Mouse (Mus musculus): ENCODE measurements around the gene Gm49403.

Gene Gm49403

GRCm38 (mm10) chr19:8911810-8912209 lies 28.1 kb downstream of the Gm49403 start:
- DNase-seq (ENCODE audit: low read depth, low spot score), result no peak

DNA sequence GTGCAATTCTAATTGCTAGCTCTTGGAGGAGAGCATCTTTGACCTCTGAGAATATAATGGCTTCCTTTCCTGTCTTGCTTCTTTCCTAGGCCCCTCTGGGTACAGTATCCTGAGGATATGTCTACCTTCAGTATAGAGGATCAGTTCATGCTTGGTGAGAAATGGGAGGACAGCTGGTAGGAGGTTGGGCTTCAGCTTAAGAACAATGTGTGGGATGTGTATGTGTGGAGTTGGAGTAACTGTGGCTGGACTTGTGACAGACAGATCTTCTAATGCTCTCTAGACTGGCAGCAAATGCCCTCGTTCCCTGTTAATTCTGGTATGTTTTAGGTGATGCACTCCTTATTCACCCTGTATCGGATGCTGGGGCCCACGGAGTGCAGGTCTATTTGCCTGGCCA lies 30.5 kb downstream of the Gm49403 start:
- no peak for DNase-seq (ENCODE audit: low read depth, low spot score)

DNA sequence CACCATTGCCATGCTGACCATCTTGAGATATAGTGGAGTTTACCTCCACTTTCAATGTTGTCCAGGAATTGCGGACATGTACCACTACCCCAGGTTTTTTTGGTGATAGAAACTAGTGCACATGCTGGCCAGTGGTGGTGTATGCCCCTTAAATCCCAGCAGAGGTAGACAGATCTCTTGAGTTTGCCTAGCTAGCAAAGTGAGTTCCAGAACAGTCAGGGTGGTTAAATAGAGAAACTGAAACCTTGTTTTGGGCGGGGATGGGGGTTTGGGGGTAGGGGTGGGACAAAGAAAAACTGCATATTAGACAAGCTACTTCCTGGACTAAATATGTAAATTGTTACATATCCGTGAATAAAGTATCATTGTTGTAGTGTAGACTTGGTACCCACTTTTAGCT lies 35.3 kb downstream of the Gm49403 start:
- DNase-seq (ENCODE audit: low read depth, low spot score), result no peak

DNA sequence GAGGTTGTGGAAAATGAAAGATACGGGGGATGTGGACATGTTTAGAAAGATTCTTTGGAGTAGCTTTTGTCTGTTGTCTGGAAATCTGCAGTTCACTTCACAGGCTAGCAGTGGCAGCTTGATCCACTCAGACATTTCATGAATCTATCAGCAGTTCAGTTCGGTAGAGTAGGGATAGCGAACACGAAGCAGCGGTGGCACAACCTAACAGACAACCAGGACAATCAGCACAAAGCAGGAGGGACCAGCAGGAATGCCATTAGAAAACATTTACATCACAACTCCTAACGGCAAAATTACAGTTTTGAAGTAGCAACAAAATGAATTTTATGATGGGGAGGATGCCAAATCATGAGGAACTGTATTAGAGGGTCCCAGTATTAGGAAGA lies 35.9 kb downstream of the Gm49403 start:
- DNase-seq (ENCODE audit: low read depth, low spot score), result no peak

- DNase-seq (ENCODE audit: low read depth, low spot score), result peak; percentile 63
Measured at GRCm38 (mm10) chr19:8920073-8920736, 36.5 kb downstream of the Gm49403 start, which contains the start of gene B3gat3. B3gat3 (plus strand) TSS chr19:8920374.

- DNase-seq (ENCODE audit: low read depth, low spot score), result no peak
Measured at GRCm38 (mm10) chr19:8920836-8921291, 37.1 kb downstream of the Gm49403 start.

- DNase-seq (ENCODE audit: low read depth, low spot score), result no peak
Measured at GRCm38 (mm10) chr19:8921741-8922140, 38.0 kb downstream of the Gm49403 start.

GRCm38 (mm10) chr19:8926766-8927165 lies 43.0 kb downstream of the Gm49403 start:
- DNase-seq (ENCODE audit: low read depth, low spot score), result no peak

DNA sequence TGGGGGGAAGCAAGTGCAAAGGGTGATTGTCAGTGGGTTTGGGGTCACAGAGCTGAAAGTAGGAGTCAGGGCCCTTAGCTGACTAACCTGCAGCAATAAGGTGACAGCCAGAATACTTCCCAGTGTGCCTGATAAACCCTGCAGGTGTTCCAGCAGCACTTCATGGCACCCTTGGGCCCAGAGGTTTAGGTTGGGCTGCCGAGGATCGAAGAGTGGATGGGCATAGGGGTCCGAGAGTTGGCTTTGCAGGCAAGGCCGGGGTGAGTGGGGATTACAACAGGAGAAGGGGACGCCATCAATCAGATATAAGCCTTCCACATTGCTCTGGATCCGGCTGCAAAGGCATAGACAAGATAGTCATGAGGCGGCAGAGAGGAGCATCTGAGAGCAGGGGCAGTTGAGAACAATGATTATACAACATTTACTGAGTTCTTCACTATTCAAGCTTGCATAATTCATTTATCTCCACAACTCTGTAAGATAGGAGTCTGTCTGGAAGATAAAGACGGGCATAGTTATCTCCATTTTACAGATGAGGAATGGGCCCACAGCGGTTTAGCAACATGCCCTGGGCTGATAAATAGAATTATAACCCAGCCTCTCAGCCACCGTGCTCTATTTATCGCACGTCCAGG lies 44.3 kb downstream of the Gm49403 start:
- DNase-seq (ENCODE audit: low read depth, low spot score), result no peak

GRCm38 (mm10) chr19:8928689-8929223 lies 45.0 kb downstream of the Gm49403 start:
- DNase-seq (ENCODE audit: low read depth, low spot score), result no peak

DNA sequence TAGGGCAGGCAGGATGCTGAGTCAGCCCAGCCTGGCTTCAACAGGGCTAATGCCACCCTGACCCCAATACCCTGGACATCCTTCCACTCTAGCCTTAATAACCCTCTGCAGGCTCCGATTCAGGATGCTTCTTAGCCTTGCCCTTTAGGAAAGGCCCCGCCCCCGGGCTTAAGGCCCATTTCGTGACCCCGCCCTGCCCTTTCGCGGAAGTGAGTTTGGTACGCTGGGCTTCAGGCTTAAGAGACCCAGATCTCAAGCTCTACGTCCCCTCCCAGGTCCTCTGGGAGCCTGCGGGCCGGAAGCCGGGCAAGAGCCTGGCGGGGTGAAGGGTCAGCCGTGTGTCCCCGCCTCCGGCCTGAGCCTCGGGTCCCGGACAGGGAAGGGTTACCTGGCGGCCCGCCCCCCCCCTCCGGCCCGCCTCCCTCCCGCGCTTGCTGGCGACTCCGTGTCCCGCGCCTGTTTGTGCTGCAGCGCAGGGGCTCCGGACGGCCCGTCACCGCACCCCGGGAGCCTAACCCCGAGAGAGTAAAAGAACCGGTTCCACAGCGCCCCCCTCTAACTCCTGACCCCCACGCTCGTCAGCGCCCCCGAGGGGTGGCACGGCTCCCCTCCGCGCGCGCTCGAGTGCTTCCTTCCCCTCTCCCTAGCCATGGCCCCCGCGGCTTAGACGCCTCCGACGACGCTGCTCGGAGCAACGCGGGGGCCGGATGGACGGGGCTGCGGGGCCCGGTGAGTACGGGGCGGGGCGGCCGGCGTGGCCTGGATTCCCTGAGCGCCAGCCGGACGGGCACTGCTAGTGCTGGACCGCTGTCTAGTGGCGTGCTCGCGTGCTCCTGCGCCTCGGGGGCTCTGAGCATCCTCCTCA lies 45.7 kb downstream of the Gm49403 start, which contains the start of the genes Rom1 and Eml3:
Gene Rom1, minus strand, starts transcription at position 133 of the 865 bp plus-strand sequence.
Gene Eml3, plus strand, starts transcription at position 329 of the 865 bp plus-strand sequence.
- no peak for DNase-seq (ENCODE audit: low read depth, low spot score)

GRCm38 (mm10) chr19:8930117-8930516 lies 46.4 kb downstream of the Gm49403 start:
- DNase-seq (ENCODE audit: low read depth, low spot score), result no peak

GRCm38 (mm10) chr19:8930771-8931170 lies 47.0 kb downstream of the Gm49403 start:
- no peak for DNase-seq (ENCODE audit: low read depth, low spot score)

GRCm38 (mm10) chr19:8936736-8937135 lies 53.0 kb downstream of the Gm49403 start:
- no peak for DNase-seq (ENCODE audit: low read depth, low spot score)

Data from brain, embryonic 18.5 days (tissue).